In the genomic region with DNA sequence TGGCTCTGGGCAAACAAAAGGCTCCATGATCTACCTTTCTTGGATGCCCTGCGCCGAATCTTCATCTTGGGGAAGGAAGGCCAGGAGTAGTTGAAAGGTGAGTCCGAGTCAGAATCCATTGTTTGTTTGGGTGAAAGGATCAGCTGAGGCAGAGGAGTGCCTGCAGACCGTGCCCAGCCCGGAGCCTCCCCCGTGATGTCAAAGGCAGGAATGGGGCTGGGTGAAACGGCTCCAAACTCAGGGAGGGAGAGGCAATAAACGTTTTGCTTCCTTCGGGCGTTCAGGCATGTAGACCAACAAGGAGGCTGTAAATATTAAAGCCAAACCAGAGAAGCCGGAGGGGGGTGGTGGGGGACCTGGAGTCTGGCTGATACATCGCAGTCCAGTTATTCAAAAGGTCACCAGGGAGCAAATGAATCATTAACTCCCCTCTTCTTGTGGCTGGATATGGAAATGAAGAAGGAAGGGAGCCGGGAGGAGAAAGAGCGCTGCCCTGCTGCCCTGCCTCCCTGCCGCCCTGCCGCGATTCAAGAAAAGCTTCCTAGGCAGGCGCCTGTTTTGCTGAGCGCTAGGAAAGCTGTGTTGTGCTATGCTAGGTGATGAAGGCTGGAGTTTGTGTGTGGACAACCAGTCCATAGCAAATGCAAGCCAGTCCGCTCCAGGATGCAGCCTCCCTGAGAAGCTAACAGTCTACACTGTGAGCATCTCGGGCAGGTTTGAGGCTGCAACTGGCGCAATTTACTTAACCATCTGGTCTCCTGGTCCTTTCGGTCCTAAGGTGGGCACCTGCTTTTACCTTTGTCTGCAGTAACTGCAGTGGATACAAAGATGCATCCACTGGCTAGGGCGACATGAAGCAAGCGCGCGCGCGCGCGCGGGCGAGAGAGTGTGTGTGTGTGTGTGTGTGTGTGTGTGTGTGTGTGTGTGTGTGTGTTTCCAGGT, we compare ENCODE assay signal across 8 mouse cellular contexts.
DNase-seq lines count a peak whose midpoint lies in the region; ATAC-seq and TF ChIP-seq lines count a peak whose summit lies in the region.

No protein-coding gene starts in this region.

- H3K36me3 ChIP-seq in embryonic facial prominence, embryonic 13.5 days = no peaks in the 10 kb centered on the region
- no peaks in the 10 kb centered on the region for H3K36me3 ChIP-seq in kidney, adult 2 months (ENCODE audit: control insufficient read depth, insufficient read depth, low read length)

- H3K4me3 ChIP-seq in layer of hippocampus, adult 2 months = peak overlapping the region; percentile 48
- peak overlapping the region; percentile 51 for H3K4me3 ChIP-seq in embryonic facial prominence, embryonic 13.5 days
- H3K4me3 ChIP-seq in kidney, adult 2 months (ENCODE audit: insufficient read depth, low read depth, low read length) = peak overlapping the region; percentile 86

- H3K9me3 ChIP-seq in embryonic facial prominence, embryonic 13.5 days = no peaks in the 10 kb centered on the region

- ATAC-seq in embryonic facial prominence, embryonic 13.5 days (ENCODE audit: insufficient number of reproducible peaks, insufficient read depth, low FRiP score, low TSS enrichment, low read depth) = no peak

- WGBS in embryonic facial prominence, embryonic 13.5 days = 4% methylated on average over 33 of the region's 33 CpGs
- WGBS in kidney, adult 2 months = 15% methylated on average over 33 of the region's 33 CpGs

- peak; percentile 78 for TF ChIP-seq POLR2A in kidney, adult 2 months (IDR thresholded peaks at IDR 0.05; ENCODE audit: low read depth, low read length)

- H3K4me1 ChIP-seq in embryonic facial prominence, embryonic 13.5 days = peaks cover 15% of the 10 kb centered on the region
- peaks cover 11% of the 10 kb centered on the region; the same call in 1 of the 2 replicates for H3K4me1 ChIP-seq in kidney, adult 2 months (ENCODE audit: control insufficient read depth, insufficient read depth, low read length)

- H3K4me2 ChIP-seq in embryonic facial prominence, embryonic 13.5 days = peak overlapping the region; percentile 91

- H3K9ac ChIP-seq in embryonic facial prominence, embryonic 13.5 days = peak overlapping the region; percentile 74

- DNase-seq in layer of hippocampus, adult 2 months (ENCODE audit: low spot score in 2 of 2) = no peak
- no peak for DNase-seq in layer of hippocampus, postnatal 10 days (ENCODE audit: low spot score in 2 of 2)
- peak; percentile 97 for DNase-seq in kidney, adult 2 months
- DNase-seq in lung, postnatal 10 days = peak; percentile 12
- peak; percentile 86 for DNase-seq in yolk sac, embryonic 10.5 days (ENCODE audit: low spot score)
- DNase-seq in thymus, postnatal 14 days = no peak
- DNase-seq in spleen, postnatal 10 days (ENCODE audit: low spot score in 2 of 2) = no peak

- H3K27me3 ChIP-seq in embryonic facial prominence, embryonic 13.5 days = peaks cover 6% of the 10 kb centered on the region; the same call in 1 of the 2 replicates
- no peaks in the 10 kb centered on the region for H3K27me3 ChIP-seq in kidney, adult 2 months (replicated peaks; ENCODE audit: control insufficient read depth, insufficient read depth, low read length)

- peak overlapping the region; percentile 46; the same call in 1 of the 2 replicates for H3K27ac ChIP-seq in layer of hippocampus, adult 2 months
- H3K27ac ChIP-seq in embryonic facial prominence, embryonic 13.5 days = peak overlapping the region; percentile 71
- H3K27ac ChIP-seq in kidney, adult 2 months (ENCODE audit: insufficient read depth, low read depth, low read length) = peak overlapping the region; percentile 98

- TF ChIP-seq CTCF in layer of hippocampus, adult 2 months (conservative IDR thresholded peaks at IDR 0.05) = no peak
- no peak for TF ChIP-seq CTCF in kidney, adult 2 months (conservative IDR thresholded peaks at IDR 0.05; ENCODE audit: insufficient read depth, insufficient read length, low read depth, low read length)

Comparison
In these comparisons a context has a peak if more than half of its experiments do, and no peak if none do; other contexts are left out.
1. DNase-seq: peak in kidney, adult 2 months (single experiment), lung, postnatal 10 days (single experiment) and yolk sac, embryonic 10.5 days (single experiment); none in layer of hippocampus, adult 2 months (0 of 2), layer of hippocampus, postnatal 10 days (0 of 2), thymus, postnatal 14 days (single experiment) and spleen, postnatal 10 days (0 of 2).
2. H3K27ac ChIP-seq: peak in every context shown above with its lines; median percentile 98 in kidney, adult 2 months; 71 in embryonic facial prominence, embryonic 13.5 days; 46 in layer of hippocampus, adult 2 months.
3. Peak in every context shown above with its lines, with median percentiles within 50 percentile points of each other: H3K4me3 ChIP-seq.